Mouse (Mus musculus) lung, embryonic 14.5 days (tissue): ENCODE data around the gene Afdn. TPM values are rescaled to one million over a fixed set of nuclear protein-coding genes. Genes with fewer than 3 reads are reported as not detected.
"Not testable (repeated sequence)": the region's sequence is repeated elsewhere in the genome, so short reads cannot be mapped to it uniquely, and the experiment has no call there.

ENCODE experiments used
- ATAC-seq: fragments of 200-750 bp; cut with Nextera tagmentation; 2 replicates; pipeline ENCODE4 v1.8.0; 2017; ENCODE audit warnings: mild to moderate bottlenecking, moderate TSS enrichment, moderate library complexity; ENCODE audit not compliant: insufficient read depth
- DNase-seq: peaks from one replicate; pipeline ENCODE4 v3.0.0-alpha.2; 2015
- H3K27ac ChIP-seq: fragments of 300-500 bp; sonication (generic); 2 replicates; pipeline ENCODE4 v1.5.1; 2014; ENCODE audit warnings: low read depth, mild to moderate bottlenecking, moderate library complexity
- H3K27me3 ChIP-seq: fragments of 300-500 bp; sonication (generic); 2 replicates; pipeline ENCODE4 v1.6.1; 2014; ENCODE audit warnings: low read length, control low read depth; ENCODE audit not compliant: insufficient read depth
- H3K36me3 ChIP-seq: fragments of 300-500 bp; sonication (generic); 2 replicates; pipeline ENCODE4 v1.6.1; 2014; ENCODE audit warnings: control low read depth; ENCODE audit not compliant: insufficient read depth
- H3K4me1 ChIP-seq: fragments of 300-500 bp; sonication (generic); 2 replicates; pipeline ENCODE4 v1.6.1; 2014; ENCODE audit warnings: antibody characterized with exemption, control low read depth; ENCODE audit not compliant: insufficient read depth
- H3K4me2 ChIP-seq: fragments of 300-500 bp; sonication (generic); 2 replicates; pipeline ENCODE4 v1.6.1; 2014; ENCODE audit warnings: mild to moderate bottlenecking
- H3K4me3 ChIP-seq: fragments of 300-500 bp; sonication (generic); 2 replicates; pipeline ENCODE4 v1.5.1; 2014; ENCODE audit warnings: low read depth, low read length
- H3K9ac ChIP-seq: fragments of 300-500 bp; sonication (generic); 2 replicates; pipeline ENCODE4 v1.6.1; 2014
- H3K9me3 ChIP-seq: fragments of 300-500 bp; sonication (generic); 2 replicates; pipeline ENCODE4 v1.6.1; 2016; ENCODE audit warnings: low read depth, low read length, control low read depth
- CTCF ChIP-seq: IDR thresholded peaks from 2 replicates; pipeline ENCODE4 v1.5.1; 2016; ENCODE audit warnings: antibody characterized with exemption, low read depth
- WGBS: fragments of 180-500 bp; shearing (Covaris S2); extraction: QIAGEN DNeasy Blood & Tissue Kit; methylation state at CpG from one replicate; pipeline ENCODE4 v1.1.7; 2014; 5-methylcytosine and 5-hydroxymethylcytosine counted together
- polyA plus RNA-seq: library from polyadenylated mRNA; unstranded; fragments of >200 nt; fragmentation: Nextera tagmentation; extraction: Ambion mirVana; gene quantifications from 2 replicates; pipeline ENCODE4 v1.2.1, GENCODE M21; 2014

Afdn gene
- polyA plus RNA-seq, 1 experiment from 2014 or later = 138 TPM

- ATAC-seq (no peak), DNase-seq (no peak)
- Histone ChIP-seq H3K9ac (no peak overlapping the region), H3K36me3 (no peaks in the 10 kb centered on the region), H3K27me3 (no peaks in the 10 kb centered on the region), H3K4me1 (no peaks in the 10 kb centered on the region), H3K27ac (no peak overlapping the region), H3K9me3 (no peaks in the 10 kb centered on the region), H3K4me3 (no peak overlapping the region), H3K4me2 (no peak overlapping the region)
- WGBS = 84% methylated on average over 4 of the region's 4 CpGs
- no peak for TF ChIP-seq CTCF
These were observed 177.4 kb downstream of the Afdn start for GRCm38 (mm10) chr17:13937787-13938186.

GRCm38 (mm10) chr17:13938652-13939051 lies 178.3 kb downstream of the Afdn start:
- Histone ChIP-seq H3K9ac (no peak overlapping the region), H3K4me3 (no peak overlapping the region), H3K4me1 (no peaks in the 10 kb centered on the region), H3K36me3 (no peaks in the 10 kb centered on the region), H3K9me3 (no peaks in the 10 kb centered on the region), H3K27me3 (no peaks in the 10 kb centered on the region), H3K4me2 (no peak overlapping the region), H3K27ac (no peak overlapping the region)
- no peak; the same call in 1 of the 2 replicates for ATAC-seq
- DNase-seq = peak; percentile 75
- no peak for TF ChIP-seq CTCF
- 55% methylated on average over 3 of the region's 3 CpGs for WGBS

DNA sequence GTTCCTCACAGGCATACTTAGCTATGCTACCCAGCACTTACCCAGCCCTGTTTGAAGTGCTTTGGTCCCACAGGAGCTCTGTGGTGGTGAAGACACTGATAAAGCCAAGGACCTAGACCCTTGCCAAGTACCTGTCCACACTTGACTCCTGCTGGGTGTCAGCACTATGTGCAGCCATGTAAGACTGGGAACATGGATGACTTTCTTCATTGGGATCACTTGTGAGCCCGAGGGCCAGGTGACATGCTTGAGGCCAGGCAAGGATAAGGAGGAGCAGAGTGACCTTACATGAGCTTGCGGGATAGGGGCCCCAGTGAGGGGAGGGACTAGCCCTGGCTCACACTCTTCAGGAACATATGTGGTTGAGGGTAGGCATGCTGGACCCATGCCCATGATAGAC lies 178.9 kb downstream of the Afdn start:
- H3K4me2 ChIP-seq, H3K27me3 ChIP-seq, H3K9me3 ChIP-seq, H3K36me3 ChIP-seq, H3K9ac ChIP-seq, H3K4me1 ChIP-seq, DNase-seq, ATAC-seq, H3K4me3 ChIP-seq, H3K27ac ChIP-seq: not testable (repeated sequence)
- WGBS = 77% methylated on average over 2 of the region's 2 CpGs

- no peak for ATAC-seq
- 0 out of 2 replicates have a peak, but pooled peaks have one; percentile 4 for TF ChIP-seq CTCF
- Histone ChIP-seq H3K4me2 (no peak overlapping the region), H3K4me3 (no peak overlapping the region), H3K27me3 (no peaks in the 10 kb centered on the region), H3K4me1 (no peaks in the 10 kb centered on the region), H3K27ac (no peak overlapping the region), H3K9ac (no peak overlapping the region), H3K9me3 (no peaks in the 10 kb centered on the region), H3K36me3 (no peaks in the 10 kb centered on the region)
- DNase-seq = no peak
- WGBS = 55% methylated on average over 1 of the region's 1 CpGs
These were observed 180.1 kb downstream of the Afdn start for GRCm38 (mm10) chr17:13940487-13940886.

DNA sequence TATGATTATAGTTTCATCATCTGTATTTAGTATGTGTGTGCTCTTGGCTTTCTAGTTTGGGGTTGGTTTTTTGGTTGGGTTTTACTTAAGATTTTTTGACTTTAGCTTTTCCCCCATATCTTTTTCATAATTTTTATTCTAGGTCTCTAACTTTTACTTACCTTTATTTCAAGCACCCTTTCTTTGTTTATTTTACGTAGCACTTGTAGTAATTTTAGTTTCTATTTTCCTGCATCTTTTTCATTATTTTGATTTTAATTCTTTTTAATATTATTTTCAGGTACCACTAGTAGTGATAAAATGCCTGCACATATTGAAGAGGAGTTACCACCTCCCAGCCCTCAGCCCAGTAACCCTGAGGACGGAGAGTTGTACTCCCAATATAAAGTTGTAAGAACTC lies 187.7 kb downstream of the Afdn start, which contains the start of gene Gm7168:
TSS of gene Gm7168 (plus strand) at position 301 of the 400 bp plus-strand sequence.
- H3K4me2 ChIP-seq, H3K9me3 ChIP-seq, H3K9ac ChIP-seq, H3K27me3 ChIP-seq, H3K4me1 ChIP-seq, H3K4me3 ChIP-seq, H3K36me3 ChIP-seq, H3K27ac ChIP-seq, ATAC-seq, DNase-seq: not testable (repeated sequence)
- WGBS = 88% methylated on average over 1 of the region's 2 CpGs

DNA sequence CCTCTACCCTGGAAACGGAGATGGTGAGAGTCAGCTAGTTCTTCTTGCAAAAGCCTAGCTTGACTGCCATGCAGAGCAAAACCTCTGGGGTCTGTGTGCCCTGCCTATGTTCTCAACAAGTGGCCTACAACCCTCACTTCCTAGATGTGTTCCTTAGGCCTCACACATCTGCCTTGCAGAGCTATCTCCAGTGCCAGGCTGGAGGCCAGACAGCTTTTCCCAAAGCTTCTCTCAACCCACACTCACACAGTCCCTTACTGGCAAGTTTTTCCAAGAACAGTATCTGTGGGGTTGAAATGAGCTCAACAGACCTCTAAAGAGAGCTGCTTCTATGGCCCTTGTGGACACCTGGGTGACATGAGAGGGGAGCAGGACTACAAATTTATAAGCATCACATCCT lies 191.2 kb downstream of the Afdn start:
- H3K9me3 ChIP-seq, H3K27me3 ChIP-seq, H3K4me3 ChIP-seq, ATAC-seq, H3K4me2 ChIP-seq, DNase-seq, H3K27ac ChIP-seq, H3K9ac ChIP-seq, H3K4me1 ChIP-seq, H3K36me3 ChIP-seq: not testable (repeated sequence)
- WGBS = 77% methylated on average over 1 of the region's 1 CpGs

Other genes starting within 250 kb of the Afdn start
- 5.1 and 5.8 TPM in 2 replicates for gene Tcte2, start 1.3 kb downstream of the Afdn start, polyA plus RNA-seq
- not detected in 2 replicates for gene Gm7168, start 187.8 kb downstream of the Afdn start, polyA plus RNA-seq
- gene Gm7356, start 243.2 kb downstream of the Afdn start, polyA plus RNA-seq = not detected in 2 replicates